Mouse (Mus musculus) liver, embryonic 12.5 days (tissue): Measurements from ENCODE around the gene Rad51b. TPM values are rescaled to one million over a fixed set of nuclear protein-coding genes. Genes with fewer than 3 reads are reported as not detected.

Source experiments
- ATAC-seq: fragments of 200-750 bp; cut with Nextera tagmentation; 2 replicates; pipeline ENCODE4 v1.8.0; 2017; ENCODE audit warnings: moderate number of reproducible peaks, mild to moderate bottlenecking, moderate library complexity
- H3K27ac ChIP-seq: fragments of 300-500 bp; sonication (generic); 2 replicates; pipeline ENCODE4 v1.5.1; 2016; ENCODE audit warnings: mild to moderate bottlenecking
- H3K27me3 ChIP-seq: fragments of 300-500 bp; sonication (generic); replicated peaks from 2 replicates; pipeline ENCODE4 v1.6.1; 2016; ENCODE audit warnings: mild to moderate bottlenecking, moderate library complexity
- H3K36me3 ChIP-seq: fragments of 300-500 bp; sonication (generic); 2 replicates; pipeline ENCODE4 v1.6.1; 2016; ENCODE audit warnings: mild to moderate bottlenecking, moderate library complexity
- H3K4me1 ChIP-seq: fragments of 300-500 bp; sonication (generic); 2 replicates; pipeline ENCODE4 v1.6.1; 2016
- H3K4me2 ChIP-seq: fragments of 300-500 bp; sonication (generic); 2 replicates; pipeline ENCODE4 v1.6.1; 2016; ENCODE audit warnings: mild to moderate bottlenecking, moderate library complexity
- H3K4me3 ChIP-seq: fragments of 300-500 bp; sonication (generic); 2 replicates; pipeline ENCODE4 v1.5.1; 2016; ENCODE audit warnings: mild to moderate bottlenecking, moderate library complexity
- H3K9ac ChIP-seq: fragments of 300-500 bp; sonication (generic); 2 replicates; pipeline ENCODE4 v1.6.1; 2016; ENCODE audit warnings: mild to moderate bottlenecking, moderate library complexity
- H3K9me3 ChIP-seq: fragments of 300-500 bp; sonication (generic); replicated peaks from 2 replicates; pipeline ENCODE4 v1.6.1; 2016; ENCODE audit warnings: mild to moderate bottlenecking, moderate library complexity
- WGBS: fragments of 180-500 bp; shearing (Covaris S2); methylation state at CpG from one replicate; pipeline ENCODE4 v1.1.7; 2016; ENCODE audit not compliant: insufficient replicate concordance; 5-methylcytosine and 5-hydroxymethylcytosine counted together
- polyA plus RNA-seq: library from polyadenylated mRNA; unstranded; fragments of >200 nt; fragmentation: Nextera tagmentation; extraction: Ambion mirVana; gene quantifications from 2 replicates; pipeline ENCODE4 v1.2.1, GENCODE M21; 2016

The Rad51b gene
- polyA plus RNA-seq, 1 experiment from 2014 or later: 7.5 TPM

DNA sequence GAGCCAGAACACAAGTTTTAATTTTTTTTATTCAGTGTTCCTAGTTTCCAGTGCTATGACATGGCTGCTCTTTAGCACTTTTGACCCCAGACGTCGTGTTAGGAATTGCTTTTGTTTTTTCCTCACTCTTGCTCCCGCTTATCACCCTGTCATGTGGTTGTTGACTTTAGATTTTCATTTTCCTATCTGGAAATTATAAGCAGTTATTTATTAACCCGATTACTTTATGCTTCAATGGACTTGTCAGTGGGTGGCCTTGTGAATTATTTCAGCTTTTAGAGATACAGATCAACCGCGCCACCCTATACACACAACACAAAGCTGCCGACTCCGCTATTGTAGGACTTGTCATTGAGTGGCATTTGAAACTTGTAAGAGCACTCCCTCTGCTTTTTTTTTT, 228.8 kb downstream of the Rad51b start:
- H3K4me3 ChIP-seq: no peak overlapping the region
- no peak overlapping the region for H3K27ac ChIP-seq
- no peaks in the 10 kb centered on the region for H3K36me3 ChIP-seq
- H3K27me3 ChIP-seq: no peaks in the 10 kb centered on the region
- 0 out of 2 replicates have a peak, but pooled peaks cover under 1% of the 10 kb centered on the region for H3K4me1 ChIP-seq
- WGBS: 79% methylated on average over 8 of the region's 8 CpGs
- no peak overlapping the region for H3K4me2 ChIP-seq
- ATAC-seq: no peak
- H3K9ac ChIP-seq: no peak overlapping the region
- H3K9me3 ChIP-seq: no peaks in the 10 kb centered on the region

DNA sequence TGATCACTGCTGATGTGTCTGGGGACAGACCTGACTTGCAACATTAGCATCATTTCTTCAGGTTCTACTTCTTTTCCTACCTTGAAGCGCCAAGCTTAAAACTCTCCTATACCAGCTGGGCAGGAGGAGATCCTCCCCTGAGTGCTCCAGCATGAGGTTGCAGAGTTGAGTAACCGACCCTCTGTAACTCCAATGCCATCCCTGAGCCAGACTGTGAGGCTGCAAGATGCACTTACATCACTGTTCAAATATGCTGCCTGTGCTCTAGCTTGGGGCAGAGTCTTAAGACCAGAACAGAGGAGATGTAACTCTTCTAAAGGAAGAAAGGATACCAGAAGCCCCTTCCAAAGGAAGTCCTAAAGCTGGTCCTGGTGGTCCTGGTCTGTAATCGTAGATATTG, 230.1 kb downstream of the Rad51b start:
- Histone ChIP-seq H3K36me3 (no peaks in the 10 kb centered on the region), H3K9me3 (no peaks in the 10 kb centered on the region), H3K27ac (no peak overlapping the region), H3K27me3 (no peaks in the 10 kb centered on the region), H3K4me3 (no peak overlapping the region), H3K4me1 (0 out of 2 replicates have a peak, but pooled peaks cover 3% of the 10 kb centered on the region), H3K4me2 (no peak overlapping the region), H3K9ac (no peak overlapping the region)
- ATAC-seq: no peak
- WGBS: 64% methylated on average over 3 of the region's 3 CpGs

GRCm38 (mm10) chr12:79530275-79530902, 233.3 kb downstream of the Rad51b start:
- Histone ChIP-seq H3K4me2 (no peak overlapping the region), H3K9ac (no peak overlapping the region), H3K27me3 (no peaks in the 10 kb centered on the region), H3K36me3 (no peaks in the 10 kb centered on the region), H3K27ac (no peak overlapping the region), H3K4me3 (no peak overlapping the region), H3K9me3 (no peaks in the 10 kb centered on the region), H3K4me1 (peaks cover 3% of the 10 kb centered on the region; the same call in 1 of the 2 replicates)
- 69% methylated on average over 10 of the region's 10 CpGs for WGBS
- no peak for ATAC-seq

- no peak overlapping the region for H3K4me2 ChIP-seq
- no peak overlapping the region for H3K4me3 ChIP-seq
- peak overlapping the region; percentile 33; the same call in 1 of the 2 replicates for H3K27ac ChIP-seq
- H3K9ac ChIP-seq: no peak overlapping the region
- peaks cover 3% of the 10 kb centered on the region; the same call in 1 of the 2 replicates for H3K4me1 ChIP-seq
- no peaks in the 10 kb centered on the region for H3K9me3 ChIP-seq
- no peaks in the 10 kb centered on the region for H3K27me3 ChIP-seq
- WGBS: 67% methylated on average over 5 of the region's 5 CpGs
- H3K36me3 ChIP-seq: no peaks in the 10 kb centered on the region
- no peak for ATAC-seq
These were observed 235.0 kb downstream of the Rad51b start for GRCm38 (mm10) chr12:79531809-79532798.

DNA sequence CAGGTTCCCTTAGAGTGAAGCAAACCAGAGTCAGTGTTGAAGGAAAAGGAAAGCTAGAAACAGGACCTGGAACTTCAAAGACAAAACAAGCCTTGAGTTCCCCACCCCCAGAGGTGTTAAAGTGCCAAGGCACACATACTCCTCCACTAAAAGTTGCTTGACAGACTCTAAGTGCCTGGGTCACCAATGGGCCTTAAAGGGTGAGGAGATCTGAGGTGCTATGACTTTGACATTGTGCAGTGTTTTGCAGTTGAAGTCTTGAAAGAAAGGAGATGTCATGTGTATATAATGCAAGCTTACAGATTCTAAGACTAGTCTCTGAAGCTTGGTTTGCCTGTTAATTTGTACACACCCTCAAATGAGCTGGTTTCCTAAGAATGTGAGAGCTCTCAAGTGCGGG, 237.7 kb downstream of the Rad51b start:
- H3K9ac ChIP-seq: no peak overlapping the region

GRCm38 (mm10) chr12:79535532-79536437, 238.7 kb downstream of the Rad51b start:
- Histone ChIP-seq H3K36me3 (no peaks in the 10 kb centered on the region), H3K9ac (no peak overlapping the region), H3K4me2 (no peak overlapping the region), H3K27ac (no peak overlapping the region), H3K4me3 (no peak overlapping the region), H3K27me3 (no peaks in the 10 kb centered on the region), H3K4me1 (peaks cover 3% of the 10 kb centered on the region; the same call in 1 of the 2 replicates), H3K9me3 (no peaks in the 10 kb centered on the region)
- 71% methylated on average over 9 of the region's 9 CpGs for WGBS
- no peak for ATAC-seq

More for the DNA sequence above, 237.7 kb downstream of the Rad51b start:
- ATAC-seq: no peak
- Histone ChIP-seq H3K4me2 (no peak overlapping the region), H3K27ac (no peak overlapping the region), H3K36me3 (no peaks in the 10 kb centered on the region), H3K9me3 (no peaks in the 10 kb centered on the region), H3K27me3 (no peaks in the 10 kb centered on the region), H3K4me3 (no peak overlapping the region), H3K4me1 (peaks cover 3% of the 10 kb centered on the region; the same call in 1 of the 2 replicates)
- WGBS: 90% methylated on average over 1 of the region's 1 CpGs

GRCm38 (mm10) chr12:79540176-79540575, 243.1 kb downstream of the Rad51b start:
- H3K4me1 ChIP-seq: no peaks in the 10 kb centered on the region
- no peak overlapping the region for H3K9ac ChIP-seq
- no peaks in the 10 kb centered on the region for H3K9me3 ChIP-seq
- no peak overlapping the region for H3K4me2 ChIP-seq
- no peaks in the 10 kb centered on the region for H3K27me3 ChIP-seq
- WGBS: 60% methylated on average over 5 of the region's 5 CpGs
- H3K27ac ChIP-seq: no peak overlapping the region
- H3K36me3 ChIP-seq: no peaks in the 10 kb centered on the region
- no peak for ATAC-seq
- no peak overlapping the region for H3K4me3 ChIP-seq

DNA sequence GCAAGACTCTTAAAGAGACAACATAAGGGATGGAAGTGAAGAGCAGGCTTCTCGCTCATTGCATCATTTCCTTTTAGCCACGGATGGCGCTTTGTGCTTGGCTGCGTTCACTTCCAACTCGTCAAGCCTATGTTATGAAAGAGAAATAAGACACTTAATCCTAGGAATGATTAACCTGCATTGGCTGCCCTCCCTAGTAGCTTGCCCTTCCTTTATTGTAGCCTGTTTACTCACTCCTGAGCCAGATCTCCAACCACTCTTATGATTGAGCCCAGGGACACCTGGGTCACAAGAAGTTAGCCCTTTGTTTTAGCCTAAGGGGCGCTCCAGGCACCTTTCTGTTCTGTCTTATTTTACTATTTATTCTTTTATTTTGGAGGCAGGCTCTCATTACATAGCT, 244.5 kb downstream of the Rad51b start:
- WGBS: 73% methylated on average over 6 of the region's 6 CpGs
- no peaks in the 10 kb centered on the region for H3K9me3 ChIP-seq
- no peak for ATAC-seq
- H3K4me3 ChIP-seq: no peak overlapping the region
- no peak overlapping the region for H3K9ac ChIP-seq
- no peaks in the 10 kb centered on the region for H3K4me1 ChIP-seq
- H3K36me3 ChIP-seq: no peaks in the 10 kb centered on the region
- H3K27ac ChIP-seq: no peak overlapping the region
- H3K27me3 ChIP-seq: no peaks in the 10 kb centered on the region
- H3K4me2 ChIP-seq: no peak overlapping the region

DNA sequence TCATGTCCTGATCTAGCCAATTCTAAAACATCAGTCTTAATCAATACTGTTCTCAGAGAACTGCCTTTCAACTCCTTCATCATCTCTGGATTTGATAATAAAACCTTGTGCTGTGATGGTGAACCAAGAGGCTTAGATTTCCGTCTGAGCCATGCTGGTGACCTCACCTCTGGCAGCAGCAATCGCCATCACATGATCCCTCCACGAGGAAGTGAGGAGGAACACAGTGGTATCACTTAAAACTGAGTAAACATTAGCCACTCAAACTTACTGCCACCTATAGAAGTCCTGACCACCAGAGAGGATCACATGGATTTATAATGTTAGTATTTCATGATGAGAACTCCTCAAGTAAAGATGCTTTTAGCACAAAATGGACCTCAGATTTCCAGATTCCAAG, 248.0 kb downstream of the Rad51b start:
- H3K27me3 ChIP-seq: no peaks in the 10 kb centered on the region
- ATAC-seq: no peak
- no peaks in the 10 kb centered on the region for H3K4me1 ChIP-seq
- WGBS: 58% methylated on average over 3 of the region's 3 CpGs
- no peaks in the 10 kb centered on the region for H3K36me3 ChIP-seq
- no peak overlapping the region for H3K4me3 ChIP-seq
- no peak overlapping the region for H3K9ac ChIP-seq
- H3K9me3 ChIP-seq: no peaks in the 10 kb centered on the region
- H3K4me2 ChIP-seq: no peak overlapping the region
- H3K27ac ChIP-seq: no peak overlapping the region

DNA sequence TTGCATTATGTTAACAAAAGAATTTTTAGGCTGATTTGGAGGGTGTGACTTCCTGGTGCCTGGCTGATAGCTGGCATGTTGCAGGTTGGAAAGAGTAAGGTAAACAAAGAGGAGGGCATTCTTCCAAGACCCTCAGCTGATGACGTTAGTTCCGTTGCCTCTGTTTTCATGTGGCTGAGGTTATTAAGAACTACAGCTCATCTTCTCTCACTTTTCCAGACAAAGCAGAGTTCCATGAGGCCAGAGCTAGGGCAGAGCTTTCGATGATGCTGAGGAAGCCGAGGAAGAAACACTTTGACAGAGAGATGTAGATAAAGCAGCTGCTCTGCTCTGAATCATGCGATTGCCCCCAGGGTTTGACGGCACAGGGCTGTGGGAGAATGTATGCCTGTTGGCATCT, 250.5 kb downstream of the Rad51b start:
- Histone ChIP-seq H3K4me1 (no peaks in the 10 kb centered on the region), H3K9me3 (no peaks in the 10 kb centered on the region), H3K9ac (no peak overlapping the region), H3K4me3 (no peak overlapping the region), H3K4me2 (no peak overlapping the region), H3K27ac (no peak overlapping the region), H3K27me3 (no peaks in the 10 kb centered on the region), H3K36me3 (no peaks in the 10 kb centered on the region)
- ATAC-seq: no peak
- 62% methylated on average over 6 of the region's 6 CpGs for whole genome bisulfite sequencing

DNA sequence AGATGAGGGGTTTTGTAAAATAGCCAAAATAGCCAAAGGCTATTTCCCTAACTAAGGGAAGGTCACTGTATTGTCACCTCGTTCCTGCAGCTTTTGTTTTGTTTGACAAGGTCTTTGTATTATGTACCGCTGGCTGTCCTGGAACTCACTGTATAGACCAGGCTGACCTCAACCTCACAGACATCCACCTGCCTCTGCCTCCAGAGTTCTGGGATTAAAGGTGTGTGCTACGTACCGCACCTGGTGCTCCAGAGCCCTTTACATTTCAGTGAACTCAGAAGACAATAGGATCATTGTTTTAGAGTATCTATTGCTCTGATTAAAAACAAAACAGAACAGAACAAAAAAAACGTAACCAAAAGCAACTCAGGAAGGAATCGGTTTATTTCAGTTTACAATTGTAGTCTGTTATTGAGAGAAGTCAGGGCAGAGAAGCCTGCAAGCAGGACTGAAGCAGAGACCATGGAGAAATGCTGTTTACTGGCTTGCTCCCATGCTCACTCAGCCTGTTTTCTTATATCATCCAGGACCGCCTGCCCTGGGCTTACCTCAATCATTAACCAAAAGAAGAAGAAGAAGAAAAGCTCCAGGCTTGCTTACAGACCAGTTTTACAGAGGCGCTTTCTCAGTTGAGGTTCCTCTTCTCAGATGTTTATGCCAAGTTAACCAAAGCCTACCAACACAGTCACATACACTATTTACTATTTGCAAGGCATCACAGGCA, 251.7 kb downstream of the Rad51b start:
- Histone ChIP-seq H3K4me2 (no peak overlapping the region), H3K36me3 (no peaks in the 10 kb centered on the region), H3K9ac (no peak overlapping the region), H3K9me3 (no peaks in the 10 kb centered on the region), H3K27ac (no peak overlapping the region), H3K27me3 (no peaks in the 10 kb centered on the region), H3K4me3 (no peak overlapping the region), H3K4me1 (no peaks in the 10 kb centered on the region)
- 71% methylated on average over 8 of the region's 8 CpGs for WGBS
- ATAC-seq: no peak
